Comparison of ENCODE assay signal across 13 mouse cellular contexts in genomic region chr14:82243321-82243720, GRCm38 (mm10).
"Had no signal": no experiment of that assay in that cellular context is flagged by ENCODE, and none has a peak within 500 bp of the region (broad histone marks: within the 10 kb centered on the region; RNA-seq: fewer than 3 reads in every experiment).

No protein-coding gene starts in this region.

- DNase-seq: kidney, adult 9 months; kidney, postnatal 14 days; kidney, postnatal 4 days; layer of hippocampus, adult 9-11 months; liver; lung, adult 2 months; lung, postnatal 14 days; lung, postnatal 4 days; midbrain, embryonic 14.5 days; right cerebral cortex, postnatal 25 days; spleen, adult 18-20 months; thymus, adult 18-20 months; thymus, postnatal 4 days had no signal
